Mouse (Mus musculus) heart, postnatal 0 days (tissue): ENCODE measurements around the gene Dcaf1.

Experiments
- CTCF ChIP-seq: IDR thresholded peaks from 2 replicates; pipeline ENCODE4 v1.5.1; 2016; ENCODE audit warnings: antibody characterized with exemption, control low read depth, low read depth
- EP300 ChIP-seq: IDR thresholded peaks from 2 replicates; pipeline ENCODE4 v1.6.1; 2016; ENCODE audit warnings: antibody characterized with exemption, low read depth

DNA sequence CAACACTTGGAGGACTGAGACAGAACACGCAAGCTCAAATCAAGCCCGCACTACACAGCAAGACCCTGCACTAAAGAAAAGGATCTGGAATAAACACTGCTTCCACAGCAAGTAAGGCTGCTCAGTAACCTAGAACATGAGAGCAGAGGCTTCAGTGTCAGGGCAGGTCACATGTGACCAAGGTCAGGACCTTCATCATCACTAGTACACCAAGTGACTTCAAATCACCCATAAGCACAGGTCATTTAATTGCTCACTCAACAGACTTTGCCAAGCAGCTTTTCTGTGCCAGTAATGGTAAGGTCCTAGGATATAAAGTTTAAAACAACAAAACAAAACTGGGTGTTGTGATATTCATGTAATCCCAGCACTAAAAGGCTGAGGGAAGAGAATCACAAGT lies 38.1 kb upstream of the Dcaf1 start:
- TF ChIP-seq CTCF (no peak), EP300 (no peak)
